Mouse (Mus musculus) naive thymus-derived CD4-positive, alpha-beta T cell, adult 2 months (primary cell): ENCODE results near the gene March1.

Source experiments
- DNase-seq: peaks from one replicate; pipeline ENCODE4 v3.0.0-alpha.2; 2011; ENCODE audit warnings: low read depth

March1 gene

DNA sequence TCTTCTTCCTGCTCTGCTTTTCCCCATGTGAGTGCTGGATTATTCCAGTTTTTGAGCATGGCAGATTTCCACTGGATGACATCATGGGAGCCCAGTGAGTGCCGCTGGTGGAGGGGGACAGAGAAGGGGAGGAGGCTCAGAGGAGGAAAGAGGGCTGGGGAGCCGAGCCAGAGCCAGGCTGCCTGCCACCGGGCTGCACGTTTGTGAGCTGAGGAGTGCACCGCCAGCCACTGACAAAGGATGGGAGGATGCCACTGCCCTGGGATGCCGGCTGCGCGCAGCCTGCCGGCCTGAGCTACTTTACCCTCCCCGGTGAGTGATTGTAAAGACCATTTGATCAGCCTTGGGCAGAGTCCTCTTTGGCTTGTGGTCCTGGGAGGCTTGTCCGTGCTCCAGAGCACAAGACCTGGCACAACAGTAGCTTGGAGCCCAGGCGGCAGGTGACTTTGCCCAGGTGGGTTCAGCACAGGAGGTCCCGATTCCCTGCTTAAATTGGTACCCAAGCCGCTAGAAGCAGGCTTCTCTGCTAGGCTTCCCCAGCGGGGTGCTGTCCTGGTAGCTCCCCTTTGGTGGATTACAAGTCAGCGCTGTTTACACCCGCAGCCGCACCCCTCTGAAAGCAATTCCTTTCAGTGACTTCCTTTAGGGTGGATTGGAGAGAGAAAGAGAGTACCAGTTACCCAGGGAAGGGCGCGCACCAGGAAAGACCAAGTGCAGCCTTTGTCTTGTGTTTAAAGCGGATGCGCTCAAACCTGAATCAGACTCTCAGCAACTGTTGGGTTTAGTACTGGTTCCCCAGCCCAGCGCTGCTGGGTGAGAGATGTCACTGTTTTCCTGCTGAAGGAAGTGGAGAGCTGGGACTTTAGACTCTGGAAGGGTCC, at the start of gene March1:
March1 (plus strand) TSS at position 30 of the 881 bp plus-strand sequence.
- no peak for DNase-seq

DNA sequence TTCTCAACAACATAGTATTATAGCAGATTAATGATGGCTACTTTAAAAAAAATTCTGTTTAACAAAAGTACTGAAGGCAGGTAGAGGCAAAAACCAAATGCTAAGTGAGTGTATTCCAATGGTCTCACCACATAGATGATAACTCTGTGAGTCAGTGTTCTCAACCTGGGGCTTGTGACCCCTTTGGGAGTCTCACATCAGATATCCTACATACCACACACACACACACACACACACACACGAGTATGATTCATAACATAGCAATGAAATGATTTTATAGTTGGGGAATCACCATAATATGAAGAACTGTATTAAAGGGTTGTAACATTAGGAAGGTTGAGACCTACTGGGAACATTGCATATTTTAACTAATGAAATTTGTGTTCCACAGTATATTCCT, 30.8 kb upstream of the March1 start:
- no peak for DNase-seq

DNA sequence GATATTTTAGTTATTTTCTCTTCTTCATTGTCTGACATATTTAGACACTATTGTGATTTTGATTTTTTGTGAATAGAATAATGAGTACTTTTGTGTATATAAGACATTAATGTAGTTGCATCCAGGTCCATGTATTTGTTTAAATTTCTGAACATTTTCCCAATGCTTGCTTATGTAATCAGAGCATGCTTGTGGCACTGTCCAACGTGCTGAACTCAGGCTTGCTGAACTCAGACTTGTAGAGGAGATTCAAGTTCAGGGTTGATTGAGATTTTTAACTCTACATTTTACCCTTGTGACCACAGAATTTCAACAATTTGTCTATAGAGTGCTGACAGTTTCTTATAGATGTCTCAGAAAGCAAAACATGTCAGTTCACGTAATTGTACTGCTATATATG, 14.5 kb upstream of the March1 start:
- DNase-seq, result no peak

DNA sequence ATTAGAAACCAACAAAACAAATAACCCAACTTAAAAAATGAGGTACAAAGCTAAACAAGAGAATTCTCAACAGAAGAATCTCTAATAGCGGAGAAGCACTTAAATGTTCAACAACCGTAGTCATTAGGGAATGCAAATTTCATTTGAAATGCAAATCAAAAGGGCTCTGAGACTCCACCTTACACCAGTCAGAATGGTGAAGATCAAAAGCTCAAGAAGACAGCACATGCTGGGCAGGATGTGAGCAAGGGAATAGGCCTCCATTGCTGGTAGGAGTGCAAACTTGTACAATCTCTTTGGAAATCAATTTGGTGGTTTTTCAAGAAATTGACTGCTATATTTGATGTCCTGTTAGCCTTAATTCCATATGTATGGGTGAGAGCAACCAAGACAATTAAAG, 8.2 kb upstream of the March1 start:
- DNase-seq, result no peak

DNA sequence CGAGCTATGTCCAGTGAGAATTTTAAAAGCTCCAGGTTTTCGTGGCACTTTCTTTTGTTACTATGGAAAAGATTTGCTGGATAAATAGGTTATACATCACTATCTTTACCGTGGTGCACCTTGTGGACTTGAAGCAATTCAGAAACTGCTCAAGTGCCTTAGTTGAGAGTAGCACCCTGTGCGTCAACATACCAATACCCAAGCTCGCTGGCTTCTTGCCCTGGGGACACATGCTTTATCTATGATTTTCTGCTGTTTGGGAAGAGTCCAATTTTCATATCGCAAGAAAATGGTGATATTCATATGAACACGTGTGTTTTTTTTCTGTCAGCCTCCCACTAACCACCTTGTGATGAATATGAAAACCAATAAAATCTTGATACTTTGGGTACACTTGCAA, 1.3 kb downstream of the March1 start:
- no peak for DNase-seq

DNA sequence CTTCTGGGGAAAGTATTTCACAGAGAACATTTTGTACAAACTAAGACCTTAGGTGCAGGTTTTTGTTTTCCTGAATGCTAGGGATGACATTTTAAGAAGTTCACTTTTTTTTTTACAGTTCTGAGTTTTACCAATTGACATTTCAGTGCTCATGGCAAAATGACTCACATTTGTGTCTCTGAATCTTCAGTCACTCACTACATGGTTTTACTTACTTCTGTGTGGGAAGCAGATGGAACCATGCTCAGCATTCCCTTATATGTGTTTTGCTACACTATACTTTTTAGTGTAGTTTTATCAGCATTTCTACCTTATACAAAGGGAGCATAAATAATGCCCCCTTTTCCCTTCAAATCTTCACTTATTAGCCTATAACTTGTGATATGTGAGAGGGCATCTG, 27.2 kb downstream of the March1 start:
- DNase-seq, result no peak

DNA sequence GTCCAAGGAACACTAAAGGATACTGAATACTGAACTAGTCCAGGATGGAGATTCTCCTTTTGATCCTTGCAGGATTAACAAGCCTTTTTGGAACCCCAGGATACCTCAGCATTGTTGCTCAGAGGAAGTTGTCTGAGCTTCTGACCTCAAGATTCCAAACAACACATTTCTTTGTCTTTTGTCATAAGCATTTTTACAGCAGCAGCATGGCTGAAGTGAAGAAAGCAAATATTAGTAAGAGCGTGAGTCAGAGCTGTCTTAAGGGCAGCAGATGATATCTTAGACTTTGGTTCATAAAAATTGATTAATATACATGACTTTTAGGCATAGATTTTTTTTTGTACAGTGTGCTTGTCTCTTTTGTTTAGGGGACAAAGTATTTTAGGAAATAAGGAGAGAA, 27.8 kb downstream of the March1 start:
- no peak for DNase-seq

DNA sequence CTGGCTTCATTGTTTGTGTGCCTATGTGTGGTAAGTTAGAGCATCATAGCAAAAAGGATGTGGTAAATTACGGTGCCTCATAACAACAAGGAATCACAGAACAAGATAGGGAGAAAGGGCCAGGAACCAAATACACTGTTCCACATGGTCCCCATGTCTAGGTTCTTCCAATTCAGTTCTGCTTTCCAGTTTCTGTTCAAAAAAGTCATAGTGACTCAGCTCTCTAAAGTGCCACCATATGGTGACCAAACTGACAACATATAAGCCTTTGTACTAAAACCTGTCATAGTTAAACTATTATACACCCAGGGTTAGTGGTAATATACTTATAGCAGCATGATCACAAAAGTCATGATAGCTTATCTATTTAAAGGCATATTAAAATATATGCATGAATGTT, 28.2 kb downstream of the March1 start:
- DNase-seq, result no peak

DNA sequence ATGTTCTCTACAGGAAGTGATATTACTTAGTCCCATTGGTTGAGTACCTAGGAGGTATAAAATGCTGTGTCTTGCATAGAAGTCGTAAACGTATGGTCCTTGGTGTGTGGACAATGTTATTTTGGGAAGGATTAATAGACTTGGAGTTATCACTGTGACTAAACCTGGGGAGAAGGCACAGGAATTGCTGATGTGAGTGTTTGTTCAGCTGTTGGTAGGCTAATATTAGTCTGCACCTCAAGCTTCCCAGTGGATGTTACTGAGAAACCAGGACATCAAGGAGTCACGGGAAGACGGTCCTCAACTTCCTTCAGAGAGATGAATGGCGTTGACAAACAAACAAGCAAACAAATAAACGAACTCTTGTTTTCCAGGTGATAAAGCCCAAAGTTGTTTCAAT, 38.2 kb downstream of the March1 start:
- no peak for DNase-seq

DNA sequence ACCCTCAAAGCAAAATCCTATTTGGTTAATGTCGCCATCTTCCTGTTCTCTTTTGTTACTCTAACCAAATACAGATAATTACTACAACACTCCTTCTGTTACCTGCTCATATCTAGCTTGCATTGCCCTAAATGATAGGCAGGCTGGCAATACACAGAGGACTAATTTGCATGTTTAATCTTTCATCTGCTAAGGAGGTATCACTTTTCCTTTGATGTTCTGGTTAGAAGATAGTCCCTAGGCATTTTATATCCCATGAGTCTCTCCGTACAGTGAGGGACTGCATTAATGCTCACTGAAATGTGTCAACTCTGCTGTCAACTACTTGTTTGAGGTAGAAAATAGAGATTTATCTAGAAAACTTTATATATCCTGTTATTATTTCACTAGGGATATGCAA, 44.2 kb downstream of the March1 start:
- no peak for DNase-seq

DNA sequence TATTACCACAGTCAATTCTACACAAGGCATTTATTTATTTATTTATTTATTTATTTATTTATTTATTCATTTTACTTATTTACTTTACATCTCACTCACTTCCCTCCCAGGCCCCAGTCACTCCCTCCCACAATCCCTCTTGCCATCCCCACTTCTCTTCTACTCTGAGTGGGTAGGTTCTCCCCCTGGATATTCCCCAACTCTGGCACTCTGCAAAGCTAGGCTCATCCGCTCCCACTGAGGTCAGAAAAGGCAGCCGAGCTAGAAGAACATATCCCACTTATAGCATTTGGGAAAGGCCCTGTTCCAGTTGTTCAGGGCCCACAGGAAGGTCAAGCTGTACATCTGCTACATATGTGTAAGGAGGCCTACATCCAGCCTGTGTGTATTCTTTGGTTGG, 48.1 kb downstream of the March1 start:
- no peak for DNase-seq

DNA sequence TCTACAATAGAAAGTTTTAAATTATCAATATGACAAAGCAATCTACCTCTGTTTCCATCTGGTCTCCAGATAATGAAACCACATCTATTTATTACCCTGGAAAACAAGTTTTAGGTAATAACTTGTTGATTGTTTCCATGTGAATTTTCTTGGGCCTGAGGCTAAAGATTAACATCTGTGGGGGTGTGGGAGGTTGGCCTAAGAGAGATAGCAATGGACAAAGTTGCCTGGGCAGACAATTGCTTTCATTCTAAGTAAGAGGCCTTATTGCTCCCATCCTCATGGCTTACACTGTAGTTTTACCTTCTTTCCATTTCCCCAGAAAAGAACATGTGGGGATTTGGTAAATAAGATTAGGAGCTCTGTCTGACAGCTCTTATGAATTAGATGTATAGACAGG, 125.4 kb downstream of the March1 start:
- no peak for DNase-seq

DNA sequence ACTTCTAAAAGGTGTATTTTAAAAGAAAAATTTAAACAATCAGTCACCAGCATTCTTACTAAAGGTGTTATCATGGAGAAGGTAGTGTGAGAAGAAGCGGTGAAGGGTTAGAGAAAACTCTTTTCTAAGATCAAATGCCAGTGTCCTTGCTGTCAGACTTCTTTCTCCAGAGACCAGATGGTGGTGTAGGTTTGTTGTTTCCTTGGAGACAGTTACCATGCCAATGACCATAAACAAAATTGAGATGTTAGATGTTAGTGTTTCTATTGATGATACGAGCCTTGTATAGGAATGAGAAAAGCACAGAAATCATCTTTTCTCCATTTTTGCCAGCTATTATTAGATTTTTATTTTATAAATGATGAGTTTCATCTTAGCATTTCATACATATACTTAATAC, 158.1 kb downstream of the March1 start:
- DNase-seq, result no peak

DNA sequence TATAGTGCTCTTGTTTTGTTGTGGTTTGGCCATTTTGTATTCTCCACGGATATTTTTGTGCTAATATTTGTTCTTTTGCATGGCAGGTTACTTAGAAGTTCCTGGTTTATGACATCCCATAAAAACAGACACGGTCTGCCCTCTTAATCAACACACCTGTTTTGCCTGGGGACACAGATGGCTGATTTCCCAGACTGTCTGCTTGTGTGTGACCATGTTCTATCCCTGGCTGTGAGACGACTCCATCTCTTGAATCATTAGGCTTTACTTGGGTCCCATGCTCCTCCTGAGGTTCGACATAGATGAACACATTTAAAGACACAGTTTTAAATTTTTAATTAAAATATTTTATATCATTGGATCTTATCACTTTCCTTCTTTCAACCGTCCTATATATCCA, 163.5 kb downstream of the March1 start:
- no peak for DNase-seq

DNA sequence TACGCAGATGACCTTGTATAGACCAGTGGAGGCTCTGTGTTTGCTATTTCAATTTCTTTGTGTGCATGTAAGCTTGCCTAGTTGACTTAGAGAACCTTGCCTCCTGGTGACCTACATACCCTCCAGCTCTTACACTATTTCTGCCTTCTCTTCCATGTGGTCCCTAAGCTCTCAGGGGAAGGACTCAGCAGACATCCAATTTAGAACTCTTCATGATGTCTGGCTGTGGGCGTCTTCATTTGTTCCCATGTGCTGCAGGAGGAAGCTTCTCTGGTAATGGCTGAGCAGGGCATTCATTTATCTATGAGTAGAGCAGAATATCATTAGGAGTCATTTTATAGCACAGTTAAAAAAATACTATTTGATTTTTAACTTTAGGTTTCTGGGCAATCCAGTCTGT, 195.3 kb downstream of the March1 start:
- no peak for DNase-seq

DNA sequence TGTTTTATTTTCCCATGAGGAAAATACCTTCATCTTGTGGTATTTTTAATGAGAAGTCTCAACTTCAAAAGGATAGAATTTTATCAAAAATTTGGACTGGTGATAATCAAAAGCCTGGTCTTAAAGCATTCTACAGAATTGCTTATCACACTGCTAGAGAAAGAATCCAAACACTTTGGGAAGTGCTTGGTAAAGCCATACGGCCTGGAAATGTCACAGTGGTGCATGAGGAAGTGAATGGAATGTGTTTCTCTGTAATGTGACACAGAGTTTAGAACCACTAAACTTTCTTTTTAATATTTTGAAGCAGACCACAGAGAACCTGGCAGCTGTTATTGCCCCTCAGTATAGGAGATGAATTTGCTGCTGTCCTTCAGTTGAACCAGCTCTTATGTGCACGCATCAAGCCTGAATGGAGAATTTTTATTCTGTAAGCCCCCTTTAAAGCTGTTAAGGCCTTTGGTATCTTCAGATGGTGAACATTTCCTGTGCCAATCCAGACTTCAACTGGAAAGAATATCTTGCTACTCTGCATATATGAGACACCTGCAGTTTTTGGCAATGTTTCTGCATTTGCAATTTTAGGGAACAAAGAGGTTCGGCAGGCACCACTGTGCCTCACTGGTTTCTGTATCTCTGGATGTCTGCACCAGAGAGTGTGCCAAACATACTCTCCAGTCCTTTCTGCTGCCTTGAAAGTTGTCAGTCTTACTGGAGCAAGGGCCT, 304.8 kb downstream of the March1 start:
- DNase-seq, result no peak

DNA sequence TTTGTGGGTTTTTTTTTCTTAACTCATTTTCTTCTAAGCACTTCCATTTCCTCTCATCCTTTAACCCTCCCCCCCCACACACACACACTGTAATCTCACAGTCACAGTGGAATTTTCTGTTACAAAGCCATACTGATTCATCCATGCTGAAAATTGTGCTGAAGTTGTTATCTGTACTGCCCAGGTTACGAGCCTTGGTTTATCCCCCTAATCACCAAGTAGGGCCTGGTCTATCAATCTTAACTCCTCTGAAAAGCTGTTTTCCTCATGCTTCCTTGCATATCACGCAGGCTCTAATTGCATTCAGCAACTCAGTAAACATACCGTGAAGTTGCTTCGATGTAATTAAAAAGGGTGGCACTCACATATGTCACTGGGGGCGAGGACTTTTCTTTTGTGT, 339.2 kb downstream of the March1 start:
- no peak for DNase-seq

DNA sequence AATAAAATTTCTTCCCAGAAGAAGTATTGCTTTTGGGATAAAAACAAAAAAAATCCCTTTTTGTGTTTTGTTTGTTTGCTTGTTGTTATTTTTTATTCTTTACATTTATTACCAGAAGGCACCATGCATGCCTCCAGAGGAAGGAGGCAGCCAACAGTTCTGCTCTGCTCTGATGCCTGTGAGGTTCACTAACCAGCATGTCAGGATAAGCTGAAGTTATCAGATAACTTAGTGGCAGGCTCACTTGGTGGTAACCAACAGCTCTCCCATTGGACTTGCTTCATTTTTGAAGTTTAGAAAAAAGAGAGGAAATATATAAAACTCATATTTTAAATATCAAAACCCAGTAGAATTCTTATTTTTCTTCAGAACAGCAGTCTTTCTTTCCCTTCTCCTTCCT, 339.8 kb downstream of the March1 start:
- no peak for DNase-seq

DNA sequence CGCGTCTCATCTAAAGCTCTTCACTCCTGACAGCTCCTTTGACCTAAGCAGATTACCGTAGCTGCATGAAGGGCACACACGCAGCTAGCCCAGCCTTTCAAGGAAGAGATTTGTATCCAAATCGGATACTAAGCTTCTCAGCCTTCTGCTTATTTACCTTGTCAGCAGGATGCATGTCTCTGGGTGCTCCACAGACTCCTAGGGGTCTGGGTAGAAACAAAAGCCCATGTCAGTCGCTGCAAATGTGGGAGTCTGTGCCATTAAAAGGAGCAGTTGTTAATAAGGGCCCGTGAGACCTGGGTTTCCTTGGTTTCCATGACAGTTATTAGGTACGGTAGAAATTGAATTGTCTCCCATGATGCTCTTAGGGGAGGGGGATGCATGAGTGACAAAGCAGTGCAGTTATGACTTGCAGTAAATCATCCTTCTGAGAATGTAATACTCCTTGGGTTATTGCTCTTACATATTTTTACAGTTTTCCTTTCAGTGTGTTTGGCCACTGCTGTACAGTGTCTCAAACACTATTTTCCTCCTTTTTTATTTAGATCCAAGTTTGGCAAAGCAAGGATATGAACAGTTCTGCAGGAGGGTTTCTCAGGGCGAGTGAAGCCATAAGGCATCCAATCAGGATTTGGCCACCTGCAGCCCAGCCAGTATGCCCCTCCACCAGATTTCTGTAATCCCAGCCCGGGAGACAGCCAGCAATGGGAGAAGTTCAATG, 349.0 kb downstream of the March1 start:
- DNase-seq, result no peak

DNA sequence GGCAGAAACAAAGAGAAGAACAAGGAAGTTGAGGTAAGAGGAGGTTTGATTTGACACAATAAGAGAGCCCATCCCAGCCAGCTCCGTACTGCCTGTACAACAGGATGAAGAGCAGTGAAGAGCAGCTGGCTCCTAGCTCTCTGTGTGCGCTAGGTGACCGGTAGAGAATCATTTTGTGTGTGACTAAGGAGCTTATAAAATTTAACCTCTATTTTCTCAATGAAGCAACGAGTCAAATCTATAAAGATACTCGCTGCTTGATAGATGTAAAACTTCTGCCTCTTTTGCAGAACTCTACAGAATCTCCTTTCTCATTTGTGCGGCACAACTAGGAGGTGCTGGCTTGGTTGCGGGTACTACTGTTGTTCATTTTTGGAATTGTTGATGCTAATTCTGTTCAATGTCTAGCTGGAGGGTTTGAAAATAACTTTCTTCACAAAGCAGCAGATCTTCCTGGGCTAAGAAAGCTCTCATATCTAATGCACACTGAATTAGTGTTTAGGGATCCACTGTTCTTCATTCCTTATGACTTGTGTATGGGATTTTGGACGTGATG, 349.6 kb downstream of the March1 start:
- DNase-seq, result no peak

DNA sequence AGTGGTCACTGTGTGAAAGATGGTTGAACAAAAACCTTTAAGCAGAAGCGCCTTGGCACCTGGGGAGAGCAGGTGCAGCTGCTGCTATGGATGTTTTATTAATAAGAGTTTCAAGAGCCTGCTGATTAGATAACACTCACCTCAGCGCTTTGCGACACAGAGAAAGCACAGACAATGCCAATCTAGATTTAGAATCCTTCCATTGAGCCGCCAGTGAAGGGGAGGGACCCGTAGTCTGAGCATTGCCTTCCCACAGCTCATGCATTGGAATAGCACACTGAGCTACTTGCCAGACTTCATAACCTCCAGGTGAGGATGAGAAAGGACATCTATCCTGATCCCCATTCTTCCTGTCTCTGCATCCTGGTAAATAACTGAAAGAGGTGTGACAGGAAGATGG, 359.2 kb downstream of the March1 start:
- DNase-seq, result no peak

DNA sequence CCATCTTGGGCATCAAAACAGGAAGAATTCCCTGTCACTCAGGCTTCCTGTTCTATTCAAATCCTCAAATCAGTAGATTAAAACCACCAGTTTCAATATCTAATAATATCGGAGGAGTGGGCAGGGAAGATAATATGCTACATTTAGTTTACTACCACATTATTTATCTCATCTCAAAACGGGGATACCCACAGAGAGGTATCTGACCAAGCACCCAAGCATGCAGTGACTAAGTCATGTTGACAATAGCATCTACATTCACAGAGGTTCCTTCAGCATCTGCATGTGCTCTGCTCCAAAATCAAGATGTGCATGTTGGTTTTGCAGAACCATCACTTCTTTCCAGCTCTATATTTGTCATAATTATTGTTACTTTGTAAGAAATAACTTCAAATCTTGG, 364.3 kb downstream of the March1 start:
- no peak for DNase-seq

DNA sequence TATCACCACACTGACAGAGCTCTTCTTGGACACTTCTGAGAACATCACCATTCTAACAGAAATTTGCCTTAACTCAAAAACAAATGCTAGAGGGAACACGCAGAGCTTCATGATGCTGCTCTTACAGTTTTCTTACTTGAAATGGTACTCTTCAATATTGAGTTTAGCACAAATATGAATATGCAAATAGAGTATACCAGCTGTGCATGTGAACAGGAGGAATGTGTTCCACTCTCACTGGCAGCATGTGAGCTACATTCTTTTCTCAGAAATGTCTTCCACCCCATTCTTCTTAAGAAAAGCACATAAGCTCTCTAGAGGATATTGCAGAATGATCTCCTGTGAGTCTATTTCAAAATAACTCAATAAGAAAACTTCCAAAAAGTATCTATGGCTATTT, 370.0 kb downstream of the March1 start:
- DNase-seq, result no peak
